ENCODE assay signal across 13 mouse cellular contexts in the genomic region with DNA sequence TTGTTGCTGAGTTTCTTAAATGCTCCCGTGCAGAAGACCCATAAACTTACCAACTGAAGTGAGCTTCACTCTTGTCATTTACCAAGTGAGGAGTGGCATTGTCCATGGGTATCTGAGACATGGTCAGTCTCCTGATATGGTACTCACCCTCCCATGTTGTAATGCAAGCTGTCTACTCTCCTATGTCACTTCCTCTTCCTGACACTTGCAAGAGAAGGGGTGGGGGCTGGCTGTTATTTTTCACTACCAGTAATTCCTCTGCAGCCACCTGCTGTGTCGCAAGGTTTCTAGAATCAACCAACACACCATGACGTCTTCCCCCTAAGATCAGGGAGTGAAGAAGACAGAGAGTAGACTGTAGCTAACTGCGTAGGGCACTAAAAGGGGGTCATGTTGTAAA.
DNase-seq lines count a peak whose midpoint lies in the region; ATAC-seq and TF ChIP-seq lines count a peak whose summit lies in the region.
"Had no signal": no experiment of that assay in that cellular context is flagged by ENCODE, and none has a peak within 500 bp of the region (broad histone marks: within the 10 kb centered on the region; RNA-seq: fewer than 3 reads in every experiment).

No protein-coding gene starts in this region.

- no peaks in the 10 kb centered on the region for H3K9me3 ChIP-seq in CH12.LX (replicated peaks; ENCODE audit: low read length)
- no peaks in the 10 kb centered on the region for H3K9me3 ChIP-seq in forebrain, embryonic 11.5 days (ENCODE audit: control insufficient read depth, low read length)
- H3K9me3 ChIP-seq in hindbrain, embryonic 10.5 days = no peaks in the 10 kb centered on the region
- H3K9me3 ChIP-seq: G1E; heart, embryonic 15.5 days had no signal

- H3K4me3 ChIP-seq in CH12.LX (replicated peaks in 1 of 3; ENCODE audit: low read depth in 2 of 3, low read length in 2 of 3, poor library complexity in 1 of 3) = peak overlapping the region; percentile 17 to 33 (median 23)
- no peak overlapping the region for H3K4me3 ChIP-seq in liver, adult 2 months (ENCODE audit: insufficient read depth, low read depth, low read length)
- H3K4me3 ChIP-seq in forebrain, embryonic 11.5 days (ENCODE audit: low read depth, low read length) = no peak overlapping the region
- H3K4me3 ChIP-seq in hindbrain, embryonic 10.5 days = no peak overlapping the region
- H3K4me3 ChIP-seq: heart, embryonic 15.5 days had no signal

- no peaks in the 10 kb centered on the region for H3K27me3 ChIP-seq in CH12.LX (replicated peaks)
- H3K27me3 ChIP-seq in liver, adult 2 months (ENCODE audit: control insufficient read depth, insufficient read depth, low read length) = no peaks in the 10 kb centered on the region
- no peaks in the 10 kb centered on the region for H3K27me3 ChIP-seq in forebrain, embryonic 11.5 days (ENCODE audit: control insufficient read depth, insufficient read depth, low read length)
- H3K27me3 ChIP-seq in hindbrain, embryonic 10.5 days (ENCODE audit: insufficient read depth, poor library complexity, severe bottlenecking) = no peaks in the 10 kb centered on the region
- H3K27me3 ChIP-seq: heart, embryonic 15.5 days had no signal

- no peak overlapping the region for H3K27ac ChIP-seq in CH12.LX (ENCODE audit: insufficient read depth, low read depth)
- H3K27ac ChIP-seq in liver, adult 2 months (replicated peaks; ENCODE audit: insufficient read depth, low read depth, low read length) = peak overlapping the region; percentile 79
- no peak overlapping the region for H3K27ac ChIP-seq in forebrain, embryonic 11.5 days (ENCODE audit: low read depth, low read length)
- no peak overlapping the region for H3K27ac ChIP-seq in hindbrain, embryonic 10.5 days
- H3K27ac ChIP-seq: heart, embryonic 15.5 days had no signal

- dilution Hi-C loops in CH12.LX (cut with MboI; ENCODE audit: extremely low pct_ligation_motif_present, extremely low pct_unique_long_range_greater_than_20kb, low sequenced_read_pairs) = no loop called here

- H3K36me3 ChIP-seq in CH12.LX (replicated peaks in 1 of 2; ENCODE audit: control insufficient read depth in 1 of 2, insufficient read depth in 1 of 2, low read length in 1 of 2) = no peaks in the 10 kb centered on the region
- no peaks in the 10 kb centered on the region for H3K36me3 ChIP-seq in liver, adult 2 months (ENCODE audit: control insufficient read depth, insufficient read depth, low read length)
- H3K36me3 ChIP-seq in forebrain, embryonic 11.5 days (ENCODE audit: control insufficient read depth, insufficient read depth, low read length) = no peaks in the 10 kb centered on the region
- no peaks in the 10 kb centered on the region for H3K36me3 ChIP-seq in hindbrain, embryonic 10.5 days
- H3K36me3 ChIP-seq: G1E; heart, embryonic 15.5 days had no signal

- in situ Hi-C loops in CH12.LX (cut with MboI; ENCODE audit: low pct_ligation_motif_present, low pct_unique_long_range_greater_than_20kb, low sequenced_read_pairs) = loop anchor here (5.0 to 25.0 kb wide), 2 partner anchors 170 to 380 kb away; a partner anchor contains a TSS

- H3K9ac ChIP-seq in CH12.LX (ENCODE audit: insufficient read depth, low read depth) = peak overlapping the region; percentile 31; the same call in 1 of the 2 replicates
- no peak overlapping the region for H3K9ac ChIP-seq in liver, adult 2 months (ENCODE audit: low read depth, low read length)
- no peak overlapping the region for H3K9ac ChIP-seq in forebrain, embryonic 11.5 days (ENCODE audit: low read length)
- H3K9ac ChIP-seq: heart, embryonic 15.5 days had no signal

- no peak; the same call in 1 of the 2 replicates for TF ChIP-seq RAD21 in CH12.LX (IDR thresholded peaks at IDR 0.05; ENCODE audit: low read depth, low read length)

- H3K4me2 ChIP-seq in CH12.LX (ENCODE audit: insufficient read depth, low read depth, poor library complexity, severe bottlenecking) = peak overlapping the region; percentile 16
- H3K4me2 ChIP-seq in forebrain, embryonic 11.5 days (ENCODE audit: low read depth, low read length, severe bottlenecking) = no peak overlapping the region
- H3K4me2 ChIP-seq: heart, embryonic 15.5 days had no signal

- WGBS in liver, adult 2 months = 56% methylated on average over 4 of the region's 4 CpGs
- 87% methylated on average over 4 of the region's 4 CpGs for WGBS in forebrain, embryonic 11.5 days
- WGBS in hindbrain, embryonic 10.5 days = 81% methylated on average over 4 of the region's 4 CpGs

- H3K79me2 ChIP-seq in CH12.LX (replicated peaks; ENCODE audit: control insufficient read depth, extremely low read depth, insufficient read depth, poor library complexity, severe bottlenecking) = no peaks in the 10 kb centered on the region
- H3K79me2 ChIP-seq in liver, adult 2 months (ENCODE audit: control insufficient read depth, insufficient read depth, low read length) = no peaks in the 10 kb centered on the region

- H3K4me1 ChIP-seq in CH12.LX (ENCODE audit: control insufficient read depth in 1 of 2, insufficient read depth in 2 of 2) = peaks cover 6 to 20% of the 10 kb centered on the region in 2 experiments
- H3K4me1 ChIP-seq in liver, adult 2 months (ENCODE audit: control insufficient read depth, insufficient read depth, low read length) = peaks cover 6% of the 10 kb centered on the region
- H3K4me1 ChIP-seq in forebrain, embryonic 11.5 days (replicated peaks; ENCODE audit: control insufficient read depth, insufficient read depth, low read length) = no peaks in the 10 kb centered on the region
- no peaks in the 10 kb centered on the region for H3K4me1 ChIP-seq in hindbrain, embryonic 10.5 days (replicated peaks)

- ATAC-seq in megakaryocyte progenitor cell, adult 5-6 weeks (replicated peaks; ENCODE audit: poor library complexity) = peak; percentile 73
- no peak for ATAC-seq in forebrain, embryonic 11.5 days (replicated peaks; ENCODE audit: low FRiP score)
- no peak for ATAC-seq in erythroid progenitor cell, adult 5-6 weeks (replicated peaks; ENCODE audit: low FRiP score, poor library complexity, severe bottlenecking)

- TF ChIP-seq POLR2A in CH12.LX (IDR thresholded peaks at IDR 0.05; ENCODE audit: low read depth, low read length) = 0 out of 2 replicates have a peak, but pooled peaks have one; percentile 25
- TF ChIP-seq POLR2A in liver, adult 2 months (IDR thresholded peaks at IDR 0.05; ENCODE audit: extremely low read depth, insufficient read depth, low read length) = no peak

- no peak for TF ChIP-seq CTCF in CH12.LX (conservative IDR thresholded peaks at IDR 0.05 in 1 of 2, IDR thresholded peaks at IDR 0.05 in 1 of 2; ENCODE audit: low read depth in 2 of 2, low read length in 2 of 2)
- no peak for TF ChIP-seq CTCF in liver, adult 2 months (IDR thresholded peaks at IDR 0.05; ENCODE audit: low read depth, low read length)

- DNase-seq in A20 (ENCODE audit: low read depth, low spot score) (peak; percentile 54), CH12.LX (ENCODE audit: extremely low read depth) (peak; percentile 47)
- no peak for DNase-seq in liver, adult 2 months (ENCODE audit: extremely low read depth, low read depth, low spot score)
- DNase-seq in forebrain, embryonic 11.5 days (ENCODE audit: low spot score) = no peak
- no peak for DNase-seq in hindbrain, embryonic 10.5 days (ENCODE audit: low spot score)
- no peak for DNase-seq in kidney, adult 18-20 months
- DNase-seq: cerebellum, adult 11 months; gastrocnemius, postnatal 10 days; left cerebral cortex, postnatal 4 days had no signal

- TF ChIP-seq EP300 in CH12.LX (IDR thresholded peaks at IDR 0.05; ENCODE audit: low read length) = no peak

TF ChIP-seq in CH12.LX, 34 proteins besides CTCF, POLR2A, EP300 and RAD21:
- TF ChIP-seq ZMIZ1 (IDR thresholded peaks at IDR 0.05; ENCODE audit: low read depth, low read length) (no peak), MXI1 (IDR thresholded peaks at IDR 0.05; ENCODE audit: low read depth, low read length) (0 out of 2 replicates have a peak, but pooled peaks have one; percentile 24), ELF1 (IDR thresholded peaks at IDR 0.05; ENCODE audit: low read depth, low read length) (peak; percentile 42; the same call in 1 of the 2 replicates), MAX (IDR thresholded peaks at IDR 0.05; ENCODE audit: low read length) (0 out of 2 replicates have a peak, but pooled peaks have one; percentile 16), SIN3A (IDR thresholded peaks at IDR 0.05; ENCODE audit: low read length) (no peak), IRF4 (IDR thresholded peaks at IDR 0.05; ENCODE audit: low read depth, low read length) (peak; percentile 19; the same call in 1 of the 2 replicates), SMC3 (IDR thresholded peaks at IDR 0.05; ENCODE audit: low read depth, low read length) (peak; percentile 26; the same call in 1 of the 2 replicates), ETS1 (conservative IDR thresholded peaks at IDR 0.05; ENCODE audit: low read depth, low read length) (peak; percentile 34; the same call in 1 of the 2 replicates)

Comparison
In these comparisons a context has a peak if more than half of its experiments do, and no peak if none do; other contexts are left out.
1. DNase-seq: peak in A20 (single experiment) and CH12.LX (single experiment); none in liver, adult 2 months (single experiment), forebrain, embryonic 11.5 days (single experiment), hindbrain, embryonic 10.5 days (single experiment) and kidney, adult 18-20 months (single experiment).
2. H3K4me3 ChIP-seq: peak in CH12.LX (3 of 3); none in liver, adult 2 months (single experiment), forebrain, embryonic 11.5 days (single experiment) and hindbrain, embryonic 10.5 days (single experiment).